Mouse (Mus musculus): ENCODE results near the gene Acod1.

Acod1 gene

DNA sequence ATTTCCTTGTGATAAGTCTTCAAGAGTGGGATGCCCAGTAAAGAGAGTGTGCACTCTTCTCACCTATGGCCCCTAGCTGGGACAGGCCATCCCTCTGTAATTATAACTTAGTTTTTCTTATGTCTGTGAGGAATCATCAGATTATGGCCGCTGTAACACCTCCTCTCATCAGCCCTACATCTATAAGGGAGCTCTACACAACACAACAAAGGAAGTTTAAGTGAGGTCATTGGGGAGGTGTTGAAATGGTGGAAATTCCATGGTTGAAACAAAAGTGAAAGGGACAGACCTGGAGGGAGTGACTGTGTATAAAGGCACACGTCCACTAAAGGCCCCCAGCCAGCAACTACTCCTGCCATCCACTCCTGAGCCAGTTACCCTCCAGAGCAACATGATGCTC is at the start of gene Acod1:
Gene Acod1, plus strand, starts transcription at position 301 of the 400 bp plus-strand sequence.
- no peak for DNase-seq (ENCODE audit: low spot score in 2 of 2)

DNA sequence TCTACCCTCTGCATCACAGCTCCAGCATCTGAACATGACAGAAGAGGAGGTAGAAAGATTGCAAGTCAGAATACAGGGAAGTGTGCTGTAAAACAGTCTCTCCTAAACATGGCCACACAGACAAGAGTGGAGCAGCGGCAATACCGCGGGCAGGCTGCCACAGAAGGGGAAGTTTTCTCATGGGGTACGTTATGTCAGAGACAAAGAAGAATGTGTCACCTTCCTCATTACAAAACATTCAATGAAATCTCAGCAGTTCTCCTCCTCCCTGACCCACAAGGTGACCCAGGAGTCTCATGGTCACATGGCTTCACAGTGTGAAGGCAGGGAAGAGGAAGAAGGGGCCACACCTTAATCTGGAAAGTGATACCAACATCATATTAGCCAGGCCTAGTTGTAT is 39.0 kb upstream of the Acod1 start:
- DNase-seq (ENCODE audit: low spot score in 2 of 2), result no peak

DNA sequence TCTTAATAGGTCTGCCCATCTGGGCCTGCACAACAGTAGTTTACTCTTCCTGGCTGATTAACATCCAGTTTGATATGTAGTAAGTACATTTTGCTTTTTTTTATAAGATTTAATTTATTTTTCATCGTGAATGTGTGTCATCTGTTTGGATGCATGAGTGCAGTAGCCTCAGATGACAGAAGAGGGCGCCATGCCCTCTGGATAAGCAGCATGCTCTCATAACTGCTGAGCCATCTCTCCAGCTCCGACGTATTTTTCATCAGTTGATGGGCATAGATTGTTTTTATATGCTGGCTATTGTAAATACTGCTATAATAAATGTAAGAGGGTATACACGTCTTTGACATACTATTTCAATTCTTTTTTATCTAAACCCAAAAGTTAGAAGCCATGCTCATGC is 35.0 kb upstream of the Acod1 start:
- DNase-seq (ENCODE audit: low spot score in 2 of 2), result peak; percentile 48 to 50

- peak; percentile 64 to 71 for DNase-seq (ENCODE audit: low spot score in 2 of 2)
These were observed 34.1 kb upstream of the Acod1 start for GRCm38 (mm10) chr14:103012563-103013150.

GRCm38 (mm10) chr14:103017009-103017408 is 29.8 kb upstream of the Acod1 start:
- DNase-seq (ENCODE audit: low spot score in 2 of 2), result no peak

GRCm38 (mm10) chr14:103020046-103020445 is 26.7 kb upstream of the Acod1 start:
- DNase-seq (ENCODE audit: low spot score in 2 of 2), result no peak

GRCm38 (mm10) chr14:103029203-103029602 is 17.6 kb upstream of the Acod1 start:
- no peak for DNase-seq (ENCODE audit: low spot score in 2 of 2)

DNA sequence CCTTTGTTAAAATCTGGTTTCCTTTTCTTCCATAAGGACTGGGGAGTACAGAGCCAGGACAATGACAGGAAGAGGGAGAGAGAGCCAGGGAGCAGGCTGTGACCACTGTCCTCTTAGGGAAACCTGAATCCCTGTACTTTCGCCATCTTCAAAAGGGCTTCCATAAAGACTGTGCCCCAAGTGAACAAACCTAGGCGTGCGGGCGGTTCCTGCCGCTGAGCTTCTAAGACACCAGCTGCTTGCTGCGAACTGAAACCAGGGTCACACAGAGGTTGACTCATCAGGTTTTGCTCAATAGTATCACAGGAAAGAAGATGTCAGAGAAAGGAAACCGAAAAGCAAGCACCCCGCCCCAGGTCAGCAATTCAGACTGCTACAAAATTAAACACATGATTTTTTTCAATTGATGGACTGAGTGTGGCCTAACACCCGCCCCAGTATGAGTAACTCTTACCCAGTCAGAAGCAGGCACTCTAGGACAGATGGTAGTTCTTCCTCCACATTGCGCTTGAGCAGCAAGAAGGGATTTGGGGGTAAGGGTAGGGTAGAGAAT is 13.4 kb upstream of the Acod1 start:
- DNase-seq (ENCODE audit: low spot score in 2 of 2), result peak; percentile 77 to 82

GRCm38 (mm10) chr14:103034076-103034475 is 12.7 kb upstream of the Acod1 start:
- DNase-seq (ENCODE audit: low spot score in 2 of 2), result peak in 1 of 2 experiments; percentile 29

DNA sequence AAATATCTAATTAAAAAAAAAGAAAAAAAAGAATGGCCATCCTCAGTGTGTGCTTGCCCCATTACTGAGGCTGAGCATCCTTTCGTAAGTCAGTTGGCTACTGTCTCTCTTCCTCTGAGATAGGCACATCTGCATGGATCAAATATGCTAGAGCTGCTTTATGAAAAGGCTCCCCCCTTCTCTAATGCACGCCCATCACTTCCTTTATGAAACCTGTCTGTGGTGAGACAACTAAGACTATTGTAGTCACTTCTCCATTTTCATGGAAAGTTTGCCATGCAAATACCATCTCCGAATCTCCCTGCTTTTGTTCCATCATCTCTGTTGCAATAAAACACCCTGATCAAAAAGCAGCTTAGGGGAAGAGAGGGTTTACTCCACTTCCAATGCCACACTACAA is 9.8 kb upstream of the Acod1 start:
- DNase-seq (ENCODE audit: low spot score in 2 of 2), result peak in 1 of 2 experiments; percentile 61

DNA sequence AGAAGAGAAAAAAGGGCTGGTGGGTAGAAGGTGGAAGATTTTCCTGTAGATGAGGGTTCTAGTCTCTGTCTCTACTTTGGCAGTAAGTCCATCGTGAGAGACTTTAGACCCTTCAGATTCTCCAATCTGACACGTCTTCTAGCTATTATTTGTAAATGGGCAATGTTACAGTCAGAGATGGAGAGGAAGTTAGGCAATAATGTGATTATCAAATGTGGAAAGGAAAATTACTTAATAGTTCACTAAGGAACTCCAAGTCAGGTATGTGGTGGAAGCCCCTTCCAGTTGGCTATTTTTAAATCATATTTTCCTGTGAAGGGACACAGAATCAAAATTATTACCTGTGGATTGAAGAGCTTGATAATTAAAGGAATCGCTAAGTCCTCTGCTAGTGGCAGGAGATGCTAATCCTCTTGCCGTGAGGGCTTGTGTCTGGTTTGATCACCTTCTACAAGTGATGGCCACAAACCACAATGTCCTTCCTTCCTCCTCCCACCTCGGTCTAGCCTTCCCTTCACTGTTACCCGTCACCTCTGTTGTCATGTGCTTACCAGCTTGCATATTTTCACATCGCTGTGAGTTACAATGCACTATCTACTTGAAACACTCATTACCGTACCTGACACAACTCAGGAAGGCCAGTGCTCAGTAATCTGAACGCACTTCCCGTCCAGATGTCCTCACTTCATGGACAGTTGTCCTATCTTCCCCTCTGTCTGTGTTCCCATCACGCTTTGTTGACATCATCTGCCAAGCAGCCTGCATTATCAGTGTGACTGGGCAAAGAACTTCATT is 1.7 kb downstream of the Acod1 start:
- DNase-seq (ENCODE audit: low spot score in 2 of 2), result peak; percentile 72 to 85

DNA sequence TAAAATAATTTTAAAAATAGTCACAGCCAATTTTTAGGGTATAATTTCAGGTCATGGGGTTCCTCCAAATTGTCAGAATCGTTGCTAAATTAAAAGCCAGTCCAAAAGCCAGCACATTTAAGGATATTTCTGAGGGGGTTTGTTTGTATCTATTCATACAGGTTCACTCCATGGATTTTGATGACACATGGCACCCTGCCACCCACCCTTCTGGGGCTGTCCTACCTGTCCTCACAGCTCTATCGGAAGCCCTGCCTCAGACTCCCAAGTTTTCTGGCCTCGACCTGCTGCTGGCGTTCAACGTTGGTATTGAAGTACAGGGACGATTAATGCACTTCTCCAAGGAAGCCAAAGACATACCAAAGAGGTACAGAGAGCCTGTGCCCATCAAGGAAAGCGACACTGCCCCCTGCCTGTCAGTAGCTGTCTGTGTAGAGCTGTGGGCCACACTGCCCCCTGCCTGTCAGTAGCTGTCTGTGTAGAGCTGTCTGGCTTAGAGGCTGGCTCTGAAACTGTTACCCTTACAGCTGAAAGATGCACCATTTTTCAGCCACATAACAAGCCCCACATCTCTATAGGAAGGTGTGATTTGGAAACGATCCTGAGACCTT is 4.5 kb downstream of the Acod1 start:
- peak; percentile 86 to 91 for DNase-seq (ENCODE audit: low spot score in 2 of 2)

GRCm38 (mm10) chr14:103054731-103055130 is 8.0 kb downstream of the Acod1 start:
- DNase-seq (ENCODE audit: low spot score in 2 of 2), result no peak

DNA sequence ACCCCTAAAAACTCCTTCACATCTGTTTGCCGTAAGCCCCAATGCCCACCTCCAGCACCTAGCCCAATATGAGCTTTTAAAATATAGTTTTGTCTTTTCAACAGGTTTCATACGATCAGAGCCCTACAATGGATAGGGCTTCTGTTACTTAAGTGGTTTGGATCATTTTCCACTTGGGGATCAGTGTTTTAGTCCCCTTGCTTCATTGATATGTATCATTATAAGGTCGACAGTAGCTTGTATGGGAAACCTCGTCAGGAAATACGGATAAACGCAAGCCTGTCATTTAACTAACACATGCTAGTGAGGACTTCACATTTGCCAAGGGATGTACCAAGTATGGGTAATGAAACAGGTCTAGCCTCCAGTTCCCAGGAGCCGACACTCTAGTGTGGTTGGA is 9.8 kb downstream of the Acod1 start:
- DNase-seq (ENCODE audit: low spot score in 2 of 2), result no peak

DNA sequence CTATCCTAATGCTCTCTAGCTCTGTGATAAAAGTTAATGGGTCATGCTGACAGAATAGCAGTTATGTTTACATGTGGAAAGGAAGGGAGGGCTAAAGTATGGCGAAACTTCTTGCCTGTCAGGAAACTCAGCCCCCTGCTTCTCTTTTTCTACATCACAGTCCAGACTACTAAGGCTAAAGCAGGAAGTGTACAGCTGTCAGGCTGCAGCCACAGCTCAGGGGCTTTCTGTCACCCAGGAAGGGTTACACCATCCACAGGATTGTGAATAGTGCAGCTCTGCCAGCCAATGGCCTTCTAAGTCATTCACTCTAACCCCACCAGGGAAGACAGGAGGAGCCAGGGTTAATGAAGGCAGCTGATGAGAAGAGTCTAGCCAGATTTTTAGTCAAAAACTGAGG is 12.2 kb downstream of the Acod1 start:
- DNase-seq (ENCODE audit: low spot score in 2 of 2), result no peak

- DNase-seq (ENCODE audit: low spot score in 2 of 2), result no peak
These were observed 12.7 kb downstream of the Acod1 start for GRCm38 (mm10) chr14:103059495-103059894.

- DNase-seq (ENCODE audit: low spot score in 2 of 2), result peak; percentile 66 to 75
These were observed 18.8 kb downstream of the Acod1 start for GRCm38 (mm10) chr14:103065294-103066167.

GRCm38 (mm10) chr14:103069465-103069863 is 22.7 kb downstream of the Acod1 start:
- DNase-seq (ENCODE audit: low spot score in 2 of 2), result no peak

GRCm38 (mm10) chr14:103069864-103070611 is 23.3 kb downstream of the Acod1 start, which contains the start of gene Cln5:
TSS of gene Cln5 (plus strand) at chr14:103070216.
- DNase-seq (ENCODE audit: low spot score in 2 of 2), result peak; percentile 91 to 94

DNA sequence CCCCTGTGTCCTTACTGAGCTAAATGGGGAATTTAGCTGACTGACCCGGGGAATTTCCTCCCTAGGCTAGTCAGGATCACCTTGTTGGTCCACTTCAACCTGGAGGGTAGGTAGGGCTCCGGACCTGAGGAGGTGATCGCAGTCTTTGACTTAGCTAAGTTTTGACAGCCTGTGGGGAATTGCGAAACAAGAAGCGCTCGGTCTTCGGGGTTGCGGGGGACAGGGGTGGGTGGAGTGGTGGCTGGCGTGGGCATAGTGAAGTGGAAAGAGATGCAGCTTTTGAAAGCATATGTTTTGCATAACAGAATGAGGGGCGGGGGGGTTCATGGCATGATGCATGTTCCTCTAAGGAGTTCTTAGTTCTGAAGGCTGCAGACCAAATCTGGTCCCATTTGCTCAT is 24.0 kb downstream of the Acod1 start:
- DNase-seq (ENCODE audit: low spot score in 2 of 2), result peak in 1 of 2 experiments; percentile 37

DNA sequence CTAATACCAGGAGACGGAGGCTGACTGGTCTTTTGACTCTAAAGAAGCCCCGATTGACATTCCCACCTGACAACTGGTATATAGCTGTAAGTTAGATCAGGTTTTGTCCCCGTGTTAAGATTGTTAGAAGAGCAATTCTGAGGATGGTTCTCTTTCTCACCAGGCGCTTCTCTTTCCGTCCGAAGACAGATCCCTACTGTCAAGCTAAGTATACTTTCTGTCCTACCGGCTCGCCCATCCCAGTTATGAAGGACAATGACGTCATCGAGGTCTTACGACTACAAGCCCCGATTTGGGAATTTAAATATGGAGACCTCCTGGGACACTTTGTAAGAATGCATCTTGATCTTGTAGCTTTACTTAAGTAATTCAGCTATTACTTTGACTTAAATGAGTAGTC is 24.7 kb downstream of the Acod1 start:
- DNase-seq (ENCODE audit: low spot score in 2 of 2), result no peak
